Mouse (Mus musculus): ENCODE results near the gene Capzb. TPM values are rescaled to one million over a fixed set of nuclear protein-coding genes. Genes with fewer than 3 reads are reported as not detected.

The Capzb gene
- polyA plus RNA-seq, 1 experiment from 2014 or later, result 340 TPM

- Histone ChIP-seq H3K9me3 (no peaks in the 10 kb centered on the region), H3K36me3 (peaks cover 91% of the 10 kb centered on the region), H3K27me3 (no peaks in the 10 kb centered on the region), H3K9ac (no peak overlapping the region), H3K4me3 (no peak overlapping the region), H3K4me1 (replicated peaks) (peaks cover 11% of the 10 kb centered on the region), H3K27ac (no peak overlapping the region), H3K4me2 (no peak overlapping the region)
- no peak for ATAC-seq (ENCODE audit: low FRiP score)
- 85% methylated on average over 18 of the region's 18 CpGs for WGBS
Observed at GRCm38 (mm10) chr4:139287122-139287863, 94.6 kb downstream of the Capzb start.

GRCm38 (mm10) chr4:139289017-139289416 lies 96.3 kb downstream of the Capzb start:
- Histone ChIP-seq H3K27me3 (no peaks in the 10 kb centered on the region), H3K27ac (peak overlapping the region; percentile 19; the same call in 1 of the 2 replicates), H3K9ac (no peak overlapping the region), H3K4me2 (no peak overlapping the region), H3K4me3 (no peak overlapping the region), H3K9me3 (no peaks in the 10 kb centered on the region), H3K4me1 (replicated peaks) (no peaks in the 10 kb centered on the region), H3K36me3 (peaks cover 75% of the 10 kb centered on the region)
- 64% methylated on average over 10 of the region's 10 CpGs for WGBS
- ATAC-seq (ENCODE audit: low FRiP score), result no peak

GRCm38 (mm10) chr4:139291099-139291498 lies 98.4 kb downstream of the Capzb start:
- Histone ChIP-seq H3K9ac (no peak overlapping the region), H3K27ac (no peak overlapping the region), H3K4me2 (no peak overlapping the region), H3K9me3 (no peaks in the 10 kb centered on the region), H3K27me3 (no peaks in the 10 kb centered on the region), H3K4me1 (replicated peaks) (no peaks in the 10 kb centered on the region), H3K4me3 (no peak overlapping the region), H3K36me3 (peaks cover 61% of the 10 kb centered on the region)
- ATAC-seq (ENCODE audit: low FRiP score), result no peak
- WGBS, result 89% methylated on average over 16 of the region's 16 CpGs

- Histone ChIP-seq H3K36me3 (peaks cover 57% of the 10 kb centered on the region), H3K27ac (no peak overlapping the region), H3K27me3 (no peaks in the 10 kb centered on the region), H3K9ac (no peak overlapping the region), H3K4me2 (no peak overlapping the region), H3K4me1 (replicated peaks) (no peaks in the 10 kb centered on the region), H3K4me3 (no peak overlapping the region), H3K9me3 (no peaks in the 10 kb centered on the region)
- no peak for ATAC-seq (ENCODE audit: low FRiP score)
- WGBS, result 97% methylated on average over 5 of the region's 5 CpGs
Observed at GRCm38 (mm10) chr4:139292038-139292437, 99.3 kb downstream of the Capzb start.

GRCm38 (mm10) chr4:139297566-139297965 lies 104.9 kb downstream of the Capzb start:
- Histone ChIP-seq H3K36me3 (peaks cover 61% of the 10 kb centered on the region), H3K27me3 (no peaks in the 10 kb centered on the region), H3K4me1 (replicated peaks) (no peaks in the 10 kb centered on the region), H3K9me3 (no peaks in the 10 kb centered on the region), H3K9ac (no peak overlapping the region), H3K27ac (no peak overlapping the region), H3K4me3 (no peak overlapping the region), H3K4me2 (no peak overlapping the region)
- ATAC-seq (ENCODE audit: low FRiP score), result no peak
- WGBS, result 88% methylated on average over 4 of the region's 4 CpGs

GRCm38 (mm10) chr4:139298671-139299366 lies 106.1 kb downstream of the Capzb start:
- WGBS, result 88% methylated on average over 12 of the region's 12 CpGs
- Histone ChIP-seq H3K4me1 (replicated peaks) (no peaks in the 10 kb centered on the region), H3K27me3 (no peaks in the 10 kb centered on the region), H3K9me3 (no peaks in the 10 kb centered on the region), H3K4me3 (no peak overlapping the region), H3K4me2 (no peak overlapping the region), H3K9ac (no peak overlapping the region), H3K27ac (no peak overlapping the region), H3K36me3 (peaks cover 67% of the 10 kb centered on the region)
- no peak for ATAC-seq (ENCODE audit: low FRiP score)

GRCm38 (mm10) chr4:139301780-139302179 lies 109.1 kb downstream of the Capzb start:
- Histone ChIP-seq H3K36me3 (peaks cover 85% of the 10 kb centered on the region), H3K4me3 (no peak overlapping the region), H3K4me1 (replicated peaks) (no peaks in the 10 kb centered on the region), H3K4me2 (no peak overlapping the region), H3K9me3 (no peaks in the 10 kb centered on the region), H3K9ac (no peak overlapping the region), H3K27ac (no peak overlapping the region), H3K27me3 (no peaks in the 10 kb centered on the region)
- 93% methylated on average over 8 of the region's 8 CpGs for WGBS
- ATAC-seq (ENCODE audit: low FRiP score), result no peak

GRCm38 (mm10) chr4:139302241-139302640 lies 109.5 kb downstream of the Capzb start:
- no peak for ATAC-seq (ENCODE audit: low FRiP score)
- WGBS, result 63% methylated on average over 5 of the region's 5 CpGs
- no peaks in the 10 kb centered on the region for H3K4me1 ChIP-seq (replicated peaks)
- no peaks in the 10 kb centered on the region for H3K9me3 ChIP-seq
- H3K9ac ChIP-seq, result no peak overlapping the region
- H3K4me2 ChIP-seq, result no peak overlapping the region
- no peaks in the 10 kb centered on the region for H3K27me3 ChIP-seq
- H3K4me3 ChIP-seq, result no peak overlapping the region
- H3K27ac ChIP-seq, result no peak overlapping the region
- H3K36me3 ChIP-seq, result peaks cover 83% of the 10 kb centered on the region

GRCm38 (mm10) chr4:139305521-139305920 lies 112.8 kb downstream of the Capzb start:
- H3K9me3 ChIP-seq, result no peaks in the 10 kb centered on the region
- H3K4me1 ChIP-seq (replicated peaks), result peaks cover 26% of the 10 kb centered on the region
- no peak overlapping the region for H3K4me3 ChIP-seq
- WGBS, result 92% methylated on average over 3 of the region's 3 CpGs
- peaks cover 51% of the 10 kb centered on the region for H3K36me3 ChIP-seq
- H3K27ac ChIP-seq, result no peak overlapping the region
- H3K4me2 ChIP-seq, result no peak overlapping the region
- no peak for ATAC-seq (ENCODE audit: low FRiP score)
- H3K27me3 ChIP-seq, result 0 out of 2 replicates have a peak, but pooled peaks cover 5% of the 10 kb centered on the region
- H3K9ac ChIP-seq, result 0 out of 2 replicates have a peak overlapping the region, but pooled peaks have one; percentile 1

GRCm38 (mm10) chr4:139307916-139308315 lies 115.2 kb downstream of the Capzb start:
- Histone ChIP-seq H3K36me3 (peaks cover 27% of the 10 kb centered on the region), H3K9ac (no peak overlapping the region), H3K4me2 (no peak overlapping the region), H3K27me3 (0 out of 2 replicates have a peak, but pooled peaks cover 13% of the 10 kb centered on the region), H3K4me1 (replicated peaks) (peaks cover 40% of the 10 kb centered on the region), H3K27ac (no peak overlapping the region), H3K4me3 (no peak overlapping the region), H3K9me3 (no peaks in the 10 kb centered on the region)
- 80% methylated on average over 5 of the region's 5 CpGs for WGBS
- no peak for ATAC-seq (ENCODE audit: low FRiP score)

GRCm38 (mm10) chr4:139309651-139310050 lies 117.0 kb downstream of the Capzb start:
- Histone ChIP-seq H3K9me3 (no peaks in the 10 kb centered on the region), H3K36me3 (peaks cover 31% of the 10 kb centered on the region), H3K4me2 (peak overlapping the region; percentile 94), H3K27me3 (0 out of 2 replicates have a peak, but pooled peaks cover 13% of the 10 kb centered on the region), H3K9ac (peak overlapping the region; percentile 88), H3K27ac (no peak overlapping the region), H3K4me1 (replicated peaks) (peaks cover 40% of the 10 kb centered on the region), H3K4me3 (peak overlapping the region; percentile 80)
- no peak for ATAC-seq (ENCODE audit: low FRiP score)
- WGBS, result 21% methylated on average over 6 of the region's 6 CpGs

- peak within 1 kb of the TSS; percentile 84 for H3K27ac ChIP-seq
- H3K4me3 ChIP-seq, result peak within 1 kb of the TSS; percentile 80
- H3K36me3 ChIP-seq, result peaks cover 31% of the 10 kb centered on the region
- peaks cover 40% of the 10 kb centered on the region for H3K4me1 ChIP-seq (replicated peaks)
- 0 out of 2 replicates have a peak, but pooled peaks cover 13% of the 10 kb centered on the region for H3K27me3 ChIP-seq
- under 1% methylated on average over 63 of the region's 63 CpGs for WGBS
- ATAC-seq (ENCODE audit: low FRiP score), result peak; percentile 86
- peak within 1 kb of the TSS; percentile 88 for H3K9ac ChIP-seq
- H3K4me2 ChIP-seq, result peak within 1 kb of the TSS; percentile 94
- H3K9me3 ChIP-seq, result no peaks in the 10 kb centered on the region
Observed at GRCm38 (mm10) chr4:139310171-139310898, 117.6 kb downstream of the Capzb start, which contains the start of the genes Pqlc2 and Akr7a5. Gene Pqlc2 (minus strand): TSS chr4:139310708. Gene Akr7a5 (plus strand): TSS chr4:139310744.
